Mouse (Mus musculus): ENCODE measurements around the gene Rere.

Gene Rere

GRCm38 (mm10) chr4:150438621-150439020 is 157.2 kb downstream of the Rere start:
- DNase-seq: no peak

GRCm38 (mm10) chr4:150441931-150442330 is 160.5 kb downstream of the Rere start:
- no peak for DNase-seq

DNA sequence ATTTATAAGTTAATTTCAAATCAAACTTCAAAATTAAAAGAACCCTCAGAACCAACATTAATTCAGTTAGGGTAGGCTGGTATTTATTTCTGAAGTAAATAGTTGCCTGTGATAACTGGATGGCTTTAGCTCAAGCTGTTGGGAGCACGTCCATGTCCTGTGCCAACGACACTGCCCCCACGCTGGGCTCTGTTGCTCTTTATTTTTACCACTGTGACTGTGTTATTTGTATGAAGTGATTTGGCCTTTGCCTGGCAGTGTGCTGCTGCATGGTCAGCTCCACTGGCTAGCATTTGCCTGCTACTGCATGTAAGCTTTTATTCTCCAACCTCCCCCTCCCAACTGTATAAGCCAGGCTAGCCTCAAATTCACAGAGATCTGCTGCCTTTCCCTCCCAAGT is 162.6 kb downstream of the Rere start:
- DNase-seq: no peak

GRCm38 (mm10) chr4:150446617-150447016 is 165.2 kb downstream of the Rere start:
- DNase-seq: peak; percentile 73

DNA sequence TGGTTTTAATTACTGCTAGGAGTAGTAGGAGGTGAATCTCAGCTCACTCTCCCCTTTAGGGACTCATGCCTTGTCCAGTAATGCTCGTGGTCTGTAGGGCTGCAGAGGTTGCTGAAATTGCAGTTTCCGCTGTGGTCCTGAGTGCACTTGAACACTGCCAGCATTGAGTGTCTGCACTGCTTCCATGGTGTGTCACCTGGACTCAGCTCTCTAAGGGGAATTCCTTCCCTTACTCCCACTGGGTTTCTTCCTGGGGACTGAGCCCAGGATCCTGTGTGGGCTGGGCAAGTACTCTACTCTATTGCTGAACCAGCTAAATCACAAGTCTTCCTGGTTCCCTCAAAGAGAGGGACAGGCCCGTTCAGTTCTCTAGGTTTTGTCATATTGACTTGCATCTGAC is 166.1 kb downstream of the Rere start:
- no peak for DNase-seq

- no peak for DNase-seq
Measured at GRCm38 (mm10) chr4:150448433-150448832, 167.0 kb downstream of the Rere start.

GRCm38 (mm10) chr4:150450081-150450691 is 168.7 kb downstream of the Rere start:
- no peak for DNase-seq

- no peak for DNase-seq
Measured at GRCm38 (mm10) chr4:150452155-150452847, 170.9 kb downstream of the Rere start.

GRCm38 (mm10) chr4:150454571-150455306 is 173.3 kb downstream of the Rere start:
- DNase-seq: no peak

GRCm38 (mm10) chr4:150455750-150456149 is 174.3 kb downstream of the Rere start:
- DNase-seq: no peak

GRCm38 (mm10) chr4:150456452-150456851 is 175.0 kb downstream of the Rere start:
- DNase-seq: no peak

- no peak for DNase-seq
Measured at GRCm38 (mm10) chr4:150456886-150457285, 175.4 kb downstream of the Rere start.

DNA sequence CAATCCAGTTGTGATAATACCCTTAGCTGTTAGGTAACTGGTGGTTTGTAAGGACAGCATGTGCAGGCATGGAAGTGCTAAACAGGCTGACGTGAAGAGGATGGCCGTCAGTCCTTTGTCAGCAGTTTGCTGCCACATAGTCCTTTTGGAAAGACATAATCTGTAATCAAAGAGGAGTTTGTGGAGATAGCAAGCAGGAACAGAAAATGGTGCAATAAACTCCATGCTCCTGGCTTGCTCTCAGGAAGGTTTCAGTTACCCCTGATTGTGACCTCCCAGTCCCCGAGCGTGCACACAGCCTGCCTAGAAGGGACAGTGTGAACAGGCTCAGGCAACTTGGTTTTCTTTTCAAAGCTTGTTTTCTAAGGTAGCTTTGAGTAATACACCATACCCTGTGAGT is 175.9 kb downstream of the Rere start:
- DNase-seq: no peak

DNA sequence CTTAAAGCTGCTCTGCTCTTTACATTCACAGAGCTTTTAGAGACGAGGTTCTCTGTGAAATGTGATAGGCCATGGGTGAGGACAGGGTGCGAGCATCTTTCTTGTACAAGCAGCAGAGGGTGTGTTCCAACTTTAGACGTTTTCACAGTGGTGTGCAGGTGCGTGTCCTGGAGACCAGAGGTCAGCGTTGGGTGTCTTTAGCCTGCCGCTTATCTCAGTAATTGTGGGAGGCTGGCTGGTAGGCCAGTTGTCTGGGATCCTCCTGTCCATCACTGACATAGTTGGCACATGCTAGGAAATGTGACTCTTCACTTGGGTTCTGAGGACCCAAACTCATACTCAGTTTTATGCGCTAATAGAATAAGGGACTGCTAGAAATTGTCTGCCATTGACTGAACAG is 176.3 kb downstream of the Rere start:
- DNase-seq: no peak

- DNase-seq: no peak
Measured at GRCm38 (mm10) chr4:150459022-150459794, 177.8 kb downstream of the Rere start.

DNA sequence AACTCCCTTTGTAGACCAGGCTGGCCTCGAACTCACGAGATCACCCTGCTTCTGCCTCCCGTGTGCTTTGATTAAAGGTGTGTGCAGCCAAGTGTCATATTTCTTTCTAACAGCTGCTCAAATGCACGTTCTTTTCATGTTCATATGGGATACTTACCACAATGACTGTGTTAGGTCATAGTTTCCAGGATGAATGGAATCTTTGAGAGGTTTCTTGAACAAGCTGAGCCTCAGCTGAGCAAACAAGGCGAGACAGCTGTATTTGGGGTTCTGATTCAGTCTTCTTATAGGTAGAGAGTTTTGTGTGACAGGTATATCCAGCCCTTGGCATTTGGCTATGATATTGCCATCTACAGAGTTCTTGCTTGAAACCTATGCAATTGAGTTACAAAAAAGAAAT is 179.0 kb downstream of the Rere start:
- no peak for DNase-seq

DNA sequence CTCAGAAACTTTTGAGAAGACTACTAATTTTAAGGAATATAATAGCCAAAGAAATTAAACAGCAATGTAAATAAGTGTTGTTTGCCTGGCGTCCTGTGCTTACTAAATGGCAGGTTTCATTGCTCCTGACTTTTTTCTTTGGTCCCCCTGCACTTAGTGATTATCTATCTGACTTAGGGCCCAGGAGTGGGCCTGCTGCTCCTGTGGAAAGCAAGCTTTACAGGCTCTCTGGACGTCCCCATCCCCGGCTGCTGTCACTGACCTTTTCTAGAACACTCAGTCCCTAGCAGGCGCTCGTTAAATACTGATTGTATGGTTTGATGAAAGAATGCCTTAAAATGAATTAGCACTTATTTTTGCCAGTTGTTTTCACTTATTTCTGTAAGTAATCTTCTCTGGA is 179.6 kb downstream of the Rere start:
- no peak for DNase-seq

GRCm38 (mm10) chr4:150461427-150462189 is 180.2 kb downstream of the Rere start:
- DNase-seq: no peak

GRCm38 (mm10) chr4:150462367-150462766 is 180.9 kb downstream of the Rere start:
- DNase-seq: peak; percentile 65

DNA sequence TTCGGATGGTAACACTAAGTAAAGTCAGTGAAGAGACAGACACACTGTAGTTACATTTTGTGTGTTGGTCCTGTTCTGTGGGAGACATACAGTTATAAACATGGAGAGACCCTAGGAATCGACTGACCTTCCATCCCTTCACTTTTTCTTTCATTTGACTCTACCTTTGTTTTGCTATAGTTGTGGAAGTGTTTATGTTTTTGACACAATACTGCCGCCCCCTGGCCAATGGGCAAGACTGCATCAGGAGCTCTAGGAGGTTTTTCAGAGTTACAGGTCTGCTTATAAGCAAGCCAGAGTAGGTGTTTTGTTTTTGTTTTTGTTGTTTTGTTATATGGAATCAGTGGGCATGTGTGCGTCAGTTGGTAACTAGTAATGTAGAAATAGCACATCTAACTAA is 184.3 kb downstream of the Rere start:
- peak; percentile 63 for DNase-seq

DNA sequence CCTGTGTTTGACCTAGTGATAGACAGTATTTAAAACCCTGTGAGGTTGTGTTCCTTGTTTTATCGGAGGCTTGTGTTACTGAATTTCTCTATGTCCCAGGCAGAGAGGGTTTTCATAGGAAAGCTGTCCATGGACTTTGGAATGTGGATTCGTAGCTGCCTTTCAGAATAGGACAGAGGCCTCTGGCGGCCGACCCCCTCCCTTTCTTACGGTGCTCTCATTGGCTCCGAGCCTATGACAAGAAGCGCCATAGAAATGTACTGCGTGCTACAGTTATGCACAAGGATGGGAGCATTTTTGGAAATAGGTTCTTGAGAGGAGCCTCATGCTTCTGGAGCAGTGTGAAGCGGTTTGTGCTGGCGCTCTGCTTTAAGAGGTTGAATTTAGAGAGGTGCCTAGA is 187.8 kb downstream of the Rere start:
- DNase-seq: peak; percentile 17

- DNase-seq: no peak
Measured at GRCm38 (mm10) chr4:150470674-150471328, 189.4 kb downstream of the Rere start.
